Mouse (Mus musculus) cerebellum, adult 11 months (tissue): ENCODE results near the gene Ldah.

Experiments
- DNase-seq: peaks from one replicate; pipeline ENCODE4 v3.0.0; 2022

Ldah gene

GRCm38 (mm10) chr12:8287970-8288369, 80.1 kb downstream of the Ldah start:
- no peak for DNase-seq

GRCm38 (mm10) chr12:8289099-8289498, 81.2 kb downstream of the Ldah start:
- no peak for DNase-seq

DNA sequence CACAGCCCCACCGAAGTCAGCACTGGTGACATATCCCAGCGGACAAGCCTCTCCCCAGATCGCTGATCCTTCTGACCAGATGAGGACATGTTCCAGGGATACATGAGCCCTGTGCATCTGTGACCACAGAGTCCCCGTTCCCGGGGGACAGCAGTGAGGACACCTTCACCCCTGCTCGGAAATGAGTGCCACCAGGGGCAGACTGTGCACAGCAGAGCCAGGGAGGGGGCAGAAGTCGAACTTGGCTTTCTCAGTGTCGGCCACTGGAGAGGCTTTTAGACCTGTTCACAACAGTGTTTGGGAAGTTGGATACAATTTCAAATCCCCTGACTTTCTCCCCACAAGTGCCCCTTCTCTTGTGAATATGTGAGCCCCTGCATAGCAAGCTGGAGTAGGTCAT, 81.6 kb downstream of the Ldah start:
- DNase-seq, result no peak

DNA sequence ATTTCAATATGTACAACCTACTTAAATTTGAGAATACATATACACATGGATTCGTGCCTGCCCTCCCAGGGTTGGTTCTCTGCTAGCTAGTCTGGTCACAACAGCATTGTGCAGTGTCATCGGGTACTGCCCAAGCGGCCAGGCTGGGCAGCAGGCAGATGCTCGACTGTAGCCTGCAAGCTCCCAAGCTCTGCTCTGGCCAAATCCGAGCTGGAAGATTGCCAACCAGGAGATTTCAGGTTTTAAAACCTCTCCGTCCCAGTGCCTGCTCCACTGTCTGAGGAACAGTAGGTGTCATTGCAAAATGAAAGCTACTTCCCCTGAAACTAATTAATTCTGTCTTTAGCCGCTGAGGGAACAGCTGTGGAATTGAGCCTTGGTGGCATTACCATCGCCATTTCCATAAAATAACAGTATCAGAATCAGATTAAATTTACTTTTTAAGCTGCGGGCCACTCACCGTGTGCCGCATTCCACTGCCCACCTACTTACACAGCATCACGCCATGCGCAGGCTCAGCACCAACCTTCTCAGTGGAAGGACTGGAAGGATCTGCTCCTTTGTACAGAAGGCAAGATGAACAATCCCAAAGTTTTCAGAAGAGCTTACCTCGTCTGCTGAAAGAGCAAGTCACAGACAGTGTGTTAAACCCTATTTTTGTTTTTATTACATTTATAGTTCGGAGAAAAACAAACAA, 83.4 kb downstream of the Ldah start:
- DNase-seq, result peak; percentile 33

DNA sequence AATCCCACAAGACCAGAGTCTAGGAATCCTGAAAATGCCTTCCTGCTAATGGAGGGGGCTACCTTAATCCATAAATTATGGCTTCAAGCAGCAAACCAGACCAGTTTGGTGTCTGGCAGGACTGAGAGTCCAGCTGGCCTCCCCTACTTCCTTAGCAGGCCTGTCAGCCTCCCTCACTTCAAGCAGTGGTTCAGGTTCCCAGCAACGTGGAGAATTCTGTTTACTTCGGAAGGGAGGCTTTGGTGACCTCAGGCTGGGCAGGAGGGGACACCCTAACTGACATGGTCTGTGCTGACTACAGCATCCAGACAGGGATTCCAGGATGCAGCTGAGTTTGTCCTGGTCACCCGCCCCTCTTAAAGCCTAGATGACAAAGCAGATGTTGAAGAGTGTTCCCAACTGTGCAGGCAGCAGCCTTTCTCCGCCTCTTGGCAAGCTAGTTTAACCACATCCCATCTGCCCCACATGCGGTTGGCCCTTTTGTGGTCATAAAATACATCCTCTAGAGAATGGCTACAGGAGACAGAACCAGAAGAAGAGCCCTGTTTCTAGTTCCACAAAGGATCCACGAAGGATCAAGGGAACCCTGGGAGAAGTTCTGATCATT, 87.5 kb downstream of the Ldah start:
- no peak for DNase-seq

GRCm38 (mm10) chr12:8296154-8296553, 88.2 kb downstream of the Ldah start:
- DNase-seq, result no peak

- DNase-seq, result no peak
These were observed 89.8 kb downstream of the Ldah start for GRCm38 (mm10) chr12:8297586-8298214.

DNA sequence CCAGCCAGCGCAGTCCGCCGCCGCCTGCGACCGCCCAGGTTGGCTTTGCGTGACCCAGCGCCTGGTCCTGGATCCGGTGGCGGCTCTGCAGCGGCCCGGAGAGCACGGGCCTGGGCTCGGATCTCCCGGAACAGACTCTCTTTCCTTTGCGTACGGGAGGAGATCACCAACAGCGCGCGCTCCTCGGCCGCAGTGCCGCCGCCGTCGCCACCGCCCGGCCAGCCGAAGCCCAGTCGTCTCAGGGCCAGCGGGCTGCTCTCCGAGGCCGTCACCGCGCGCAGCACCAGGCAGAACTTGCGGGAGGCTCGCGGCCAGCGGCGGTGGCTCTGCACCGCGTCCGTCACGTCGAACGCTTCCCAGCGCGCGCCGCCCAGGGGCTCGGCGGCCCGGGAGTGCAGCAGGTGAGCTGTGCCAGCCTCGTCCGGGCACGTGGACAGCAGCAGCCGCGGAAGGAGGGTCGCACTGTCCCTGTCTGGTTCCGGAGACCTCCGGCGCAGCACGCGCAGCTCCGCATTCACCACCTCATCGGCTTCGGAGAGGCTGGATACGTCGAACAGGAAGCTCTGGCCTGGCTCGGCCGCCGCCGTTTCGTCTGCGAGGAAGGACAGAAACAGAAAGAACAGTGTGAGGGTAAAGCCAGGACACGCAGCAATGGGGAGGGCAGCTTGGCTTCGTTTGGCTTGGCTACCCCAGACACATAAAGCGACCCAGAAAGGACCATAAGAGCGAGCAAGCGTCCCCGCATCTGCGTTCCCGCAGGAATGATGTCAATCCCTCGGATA, 90.6 kb downstream of the Ldah start:
- no peak for DNase-seq

DNA sequence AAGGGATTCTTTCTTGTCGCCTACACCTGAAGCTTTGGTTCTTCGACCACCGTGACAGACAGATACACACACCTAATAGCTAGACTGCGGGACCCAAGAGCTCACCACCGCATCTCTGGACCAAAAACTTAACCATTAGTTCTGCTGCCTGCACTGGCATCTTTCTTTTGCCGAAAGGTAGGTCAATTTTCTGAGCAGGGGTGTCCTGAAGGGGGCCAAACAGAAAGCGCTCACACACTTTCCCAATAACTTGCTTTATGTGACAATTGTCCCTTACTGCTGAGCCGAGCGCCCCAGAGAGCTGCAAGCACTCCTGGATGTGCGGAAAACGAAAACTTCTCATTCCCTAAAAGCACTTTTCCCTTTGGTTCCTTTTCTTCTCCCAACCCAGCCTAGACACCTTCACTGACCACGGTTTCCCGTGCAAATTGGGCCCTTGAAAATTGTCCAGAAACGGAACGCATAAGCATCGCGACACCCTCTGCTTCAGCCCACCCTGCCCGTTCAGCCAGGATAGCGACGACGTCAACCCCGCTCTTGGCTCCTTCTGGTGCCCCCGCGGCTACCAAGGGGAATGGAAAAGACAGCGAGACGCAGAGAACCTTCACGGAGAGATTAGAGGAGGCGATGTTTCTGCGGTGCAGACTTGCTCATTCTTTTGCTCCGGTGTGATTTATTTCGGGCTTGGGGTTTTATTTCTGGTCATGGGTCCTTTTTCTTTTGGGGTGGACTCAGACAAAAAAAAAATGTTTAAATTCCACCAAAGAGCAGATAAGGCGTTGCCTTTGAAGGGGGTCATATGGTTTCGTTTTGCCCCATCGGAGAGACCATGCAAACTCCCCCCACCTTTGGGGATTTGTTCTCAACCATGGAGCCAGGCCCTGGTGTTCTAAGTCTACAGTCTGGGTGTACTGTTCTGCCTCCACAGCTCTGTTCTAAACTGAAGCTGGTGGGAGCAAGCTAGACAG, 91.5 kb downstream of the Ldah start:
- DNase-seq, result no peak

- DNase-seq, result no peak
These were observed 92.2 kb downstream of the Ldah start for GRCm38 (mm10) chr12:8300111-8300480.

DNA sequence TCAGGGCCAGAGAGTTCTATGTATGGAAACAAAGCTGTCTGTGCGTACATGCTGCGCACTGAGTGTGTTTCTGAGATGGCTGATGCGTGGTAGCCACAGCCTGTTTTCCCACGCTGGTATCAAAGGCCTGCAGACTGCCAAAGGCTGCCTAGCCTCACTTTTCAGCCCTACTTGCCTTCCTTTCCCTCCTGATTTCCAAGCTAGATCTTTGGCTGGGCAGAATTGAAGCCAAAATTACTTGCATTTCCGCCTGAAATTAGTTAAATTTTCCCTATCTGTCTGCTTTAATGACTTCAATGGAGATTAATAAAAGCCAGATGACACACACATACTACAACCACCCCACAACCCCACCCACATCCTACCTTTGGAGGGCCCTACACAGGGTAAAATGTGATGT, 92.6 kb downstream of the Ldah start:
- DNase-seq, result no peak

- DNase-seq, result no peak
These were observed 93.3 kb downstream of the Ldah start for GRCm38 (mm10) chr12:8301011-8301814.

DNA sequence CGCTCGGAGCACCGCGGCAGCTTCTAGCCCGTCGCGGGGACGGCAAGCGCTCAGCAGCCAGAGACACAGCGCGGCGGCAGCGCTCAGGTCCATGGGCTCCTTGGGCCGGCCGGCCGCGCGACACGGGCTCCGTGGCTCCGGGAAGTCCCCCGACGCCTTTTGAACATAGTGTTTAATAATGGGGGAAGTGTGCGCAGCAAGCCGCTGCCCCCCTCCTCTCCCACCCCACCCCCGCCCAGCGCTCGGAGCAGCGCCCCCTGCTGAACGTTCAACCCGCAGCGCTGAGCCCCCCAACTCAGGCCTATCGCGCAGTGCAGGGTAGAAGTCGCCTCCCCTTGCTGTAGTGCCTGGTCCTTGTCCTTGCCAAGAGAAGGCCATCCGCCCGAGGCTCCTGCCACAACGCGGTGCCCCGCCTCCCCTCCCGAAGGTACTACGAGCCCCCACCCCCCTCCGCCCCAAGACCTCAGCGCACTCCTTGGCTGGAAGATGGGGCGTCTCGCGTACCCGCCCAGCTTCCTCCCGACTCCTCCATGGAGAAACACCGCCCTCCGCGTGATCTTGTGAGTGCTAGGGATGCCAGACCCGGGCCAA, 94.0 kb downstream of the Ldah start, which contains the start of gene Gdf7:
Gdf7 (minus strand) TSS at position 114 of the 591 bp plus-strand sequence.
- DNase-seq, result no peak

DNA sequence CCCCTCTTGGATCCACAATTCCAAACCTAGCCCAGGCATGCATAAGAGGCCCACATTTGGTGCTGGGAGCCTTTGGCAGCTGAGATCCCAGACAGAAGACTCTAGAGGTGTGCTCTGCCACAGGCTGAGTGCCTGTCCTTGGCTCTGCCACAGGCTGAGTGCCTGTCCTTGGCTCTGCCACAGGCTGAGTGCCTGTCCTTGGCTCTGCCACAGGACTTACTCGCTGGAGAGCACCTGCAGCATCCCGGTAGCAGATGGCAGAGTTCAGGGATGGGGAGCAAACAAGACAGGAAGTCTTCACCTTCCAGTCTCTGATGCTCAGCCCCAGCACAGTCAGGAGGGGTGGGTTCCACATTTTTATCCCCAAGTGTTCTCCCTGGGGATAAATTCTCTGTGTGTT, 97.4 kb downstream of the Ldah start:
- no peak for DNase-seq

DNA sequence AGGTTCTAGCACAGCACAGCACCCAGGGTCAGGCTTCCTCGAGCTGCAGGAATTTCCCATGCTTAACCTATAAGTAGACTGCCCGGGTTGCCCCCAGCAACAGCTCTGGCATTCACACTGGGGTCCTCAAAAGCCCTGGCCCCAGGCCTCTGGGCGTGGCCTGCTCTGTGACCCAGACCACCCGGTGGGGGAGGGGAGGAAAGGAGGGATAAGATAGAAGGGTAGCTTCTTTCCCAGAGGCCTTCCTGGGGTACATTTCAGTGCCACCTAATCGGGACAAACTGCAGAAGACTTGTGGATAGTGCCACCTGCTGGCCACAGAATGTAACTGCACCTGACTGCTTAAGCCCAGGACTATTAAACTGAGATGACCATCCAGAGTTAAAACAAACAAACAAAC, 98.5 kb downstream of the Ldah start:
- peak; percentile 55 for DNase-seq

- DNase-seq, result no peak
These were observed 99.0 kb downstream of the Ldah start for GRCm38 (mm10) chr12:8306910-8307309.

DNA sequence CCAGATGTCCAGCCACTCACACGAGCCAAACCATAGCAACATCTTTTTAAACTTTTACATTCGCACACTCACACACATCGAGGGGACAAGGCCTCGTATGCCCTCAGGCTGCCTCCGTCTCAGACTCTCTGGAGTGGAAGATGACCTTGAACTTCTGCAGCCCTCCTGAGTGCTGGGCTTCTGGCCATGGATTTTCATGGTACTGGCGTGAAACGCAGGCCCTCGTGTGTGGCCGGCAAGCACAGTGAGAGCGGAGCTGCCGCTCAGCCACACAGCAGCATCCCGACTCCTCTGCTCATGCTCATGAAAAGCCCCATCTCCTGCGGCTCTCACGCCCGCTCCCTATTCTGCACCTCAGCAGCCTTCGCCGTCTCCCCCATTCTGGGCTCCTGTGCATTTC, 103.1 kb downstream of the Ldah start:
- no peak for DNase-seq

GRCm38 (mm10) chr12:8312266-8312665, 104.4 kb downstream of the Ldah start:
- no peak for DNase-seq

- peak; percentile 83 for DNase-seq
These were observed 105.4 kb downstream of the Ldah start, which contains the start of gene Hs1bp3 for GRCm38 (mm10) chr12:8313270-8313771. TSS of gene Hs1bp3 (plus strand) at chr12:8313432.

GRCm38 (mm10) chr12:8313773-8314172, 105.9 kb downstream of the Ldah start:
- DNase-seq, result no peak

GRCm38 (mm10) chr12:8316541-8316940, 108.6 kb downstream of the Ldah start:
- no peak for DNase-seq
